Mouse (Mus musculus) MEL (cell line): ENCODE measurements at regions not wholly inside any gene's neighbourhood (a gene's known extent, or its start where the extent isn't known, plus 50 kb on each side); places are given as distances from the start of the nearest gene placed in this dataset.

Experiments used
- CTCF ChIP-seq, 3 experiments: IDR thresholded peaks in 2 of 3; conservative IDR thresholded peaks in 1 of 3; 2 replicates each; pipeline ENCODE4 v1.5.1; 2011 to 2012; ENCODE audit warnings: low read length in 3 of 3, low read depth in 2 of 3, mild to moderate bottlenecking in 2 of 3, improper control_type of control experiment in 1 of 3, inconsistent platforms in 1 of 3, mixed read lengths in 1 of 3, moderate library complexity in 1 of 3; ENCODE audit not compliant: control insufficient read depth in 1 of 3, insufficient read depth in 1 of 3, poor library complexity in 1 of 3, severe bottlenecking in 1 of 3
- ETS1 ChIP-seq: IDR thresholded peaks from 2 replicates; pipeline ENCODE4 v1.6.1; 2012; ENCODE audit warnings: low read depth, mild to moderate bottlenecking, inconsistent platforms, low read length, improper control_type of control experiment, moderate library complexity
- MAX ChIP-seq: IDR thresholded peaks from 2 replicates; pipeline ENCODE4 v1.6.1; 2011; ENCODE audit warnings: low read length, improper control_type of control experiment
- MAZ ChIP-seq: IDR thresholded peaks from 2 replicates; pipeline ENCODE4 v1.6.1; 2012; ENCODE audit warnings: low read depth, mild to moderate bottlenecking, inconsistent platforms, low read length, improper control_type of control experiment
- MXI1 ChIP-seq: IDR thresholded peaks from 2 replicates; pipeline ENCODE4 v1.6.1; 2011; ENCODE audit warnings: mild to moderate bottlenecking, low read depth, low read length, improper control_type of control experiment
- NRF1 ChIP-seq: IDR thresholded peaks from 2 replicates; pipeline ENCODE4 v1.6.1; 2014; ENCODE audit warnings: low read depth, mild to moderate bottlenecking, inconsistent platforms, low read length, improper control_type of control experiment, moderate library complexity; ENCODE audit not compliant: poor library complexity, insufficient read depth, severe bottlenecking
- POLR2A ChIP-seq, 2 experiments: IDR thresholded peaks; 2 replicates each; pipeline ENCODE4 v1.6.1; 2011 to 2012; ENCODE audit warnings: low read length in 2 of 2, mild to moderate bottlenecking in 2 of 2, control low read depth in 1 of 2, improper control_type of control experiment in 1 of 2, low read depth in 1 of 2, moderate library complexity in 1 of 2; ENCODE audit not compliant: control insufficient read depth in 1 of 2, insufficient read depth in 1 of 2, poor library complexity in 1 of 2
- POLR2AphosphoS2 ChIP-seq: IDR thresholded peaks from 2 replicates; pipeline ENCODE4 v1.6.1; 2011; ENCODE audit warnings: low read length, improper control_type of control experiment
- RCOR1 ChIP-seq: IDR thresholded peaks from 2 replicates; pipeline ENCODE4 v1.6.1; 2012; ENCODE audit warnings: low read depth, mild to moderate bottlenecking, inconsistent platforms, low read length, improper control_type of control experiment
- SIN3A ChIP-seq: IDR thresholded peaks from 2 replicates; pipeline ENCODE4 v1.6.1; 2012; ENCODE audit warnings: low read length, improper control_type of control experiment, inconsistent platforms
- SMC3 ChIP-seq: IDR thresholded peaks from 2 replicates; pipeline ENCODE4 v1.6.1; 2011; ENCODE audit warnings: low read depth, low read length, improper control_type of control experiment
- TCF12 ChIP-seq: IDR thresholded peaks from 2 replicates; pipeline ENCODE4 v1.6.1; 2014; ENCODE audit warnings: low read depth, mild to moderate bottlenecking, inconsistent platforms, low read length, improper control_type of control experiment, moderate library complexity
- UBTF ChIP-seq: IDR thresholded peaks from 2 replicates; pipeline ENCODE4 v1.6.1; 2012; ENCODE audit warnings: low read depth, mild to moderate bottlenecking, inconsistent platforms, low read length, improper control_type of control experiment, moderate library complexity, borderline replicate concordance; ENCODE audit not compliant: insufficient read depth
- ZKSCAN1 ChIP-seq: IDR thresholded peaks from 2 replicates; pipeline ENCODE4 v1.6.1; 2012; ENCODE audit warnings: low read depth, mild to moderate bottlenecking, inconsistent platforms, low read length, improper control_type of control experiment, moderate library complexity

- no peak for TF ChIP-seq POLR2A (IDR thresholded peaks at IDR 0.05; ENCODE audit: control insufficient read depth in 1 of 2, insufficient read depth in 1 of 2, low read depth in 1 of 2, low read length in 2 of 2, poor library complexity in 1 of 2)
- no peak for TF ChIP-seq SMC3
- peak; percentile 84 for TF ChIP-seq ETS1
- no peak for TF ChIP-seq MAZ
- TF ChIP-seq RCOR1: peak; percentile 74
- TF ChIP-seq NRF1: no peak
- no peak for TF ChIP-seq UBTF
- no peak for TF ChIP-seq POLR2AphosphoS2
- no peak for TF ChIP-seq SIN3A
- no peak for TF ChIP-seq MAX
- TF ChIP-seq MXI1: no peak
- TF ChIP-seq CTCF (IDR thresholded peaks at IDR 0.05 in 2 of 3, conservative IDR thresholded peaks at IDR 0.05 in 1 of 3; ENCODE audit: control insufficient read depth in 1 of 3, insufficient read depth in 1 of 3, low read depth in 2 of 3, low read length in 3 of 3, poor library complexity in 1 of 3, severe bottlenecking in 1 of 3): no peak
- no peak for TF ChIP-seq ZKSCAN1
- TF ChIP-seq TCF12: peak; percentile 95
Observed at GRCm38 (mm10) chr1:106449795-106450194, 264.3 kb downstream of the Bcl2 start.
